Mouse (Mus musculus) liver, adult 2 months (tissue): ENCODE measurements around the gene Thada. TPM values are rescaled to one million over a fixed set of nuclear protein-coding genes. Genes with fewer than 3 reads are reported as not detected.

Experiments used
- DNase-seq: peaks from one replicate; pipeline ENCODE4 v3.0.0-alpha.2; 2011; ENCODE audit warnings: low read depth, low spot score; ENCODE audit errors: extremely low read depth
- H3K27ac ChIP-seq: fragments of 200-500 bp; replicated peaks from 2 replicates; pipeline ENCODE4 v1.5.1; 2012; ENCODE audit warnings: low read depth, mild to moderate bottlenecking, control low read depth, inconsistent platforms, low read length; ENCODE audit not compliant: insufficient read depth
- H3K27me3 ChIP-seq: fragments of 200-500 bp; 2 replicates; pipeline ENCODE4 v1.6.1; 2012; ENCODE audit warnings: mild to moderate bottlenecking, moderate library complexity, low read length, inconsistent platforms; ENCODE audit not compliant: control insufficient read depth, insufficient read depth
- H3K36me3 ChIP-seq: fragments of 200-500 bp; 2 replicates; pipeline ENCODE4 v1.6.1; 2012; ENCODE audit warnings: low read length, inconsistent platforms; ENCODE audit not compliant: control insufficient read depth, insufficient read depth
- H3K4me1 ChIP-seq: fragments of 200-500 bp; 2 replicates; pipeline ENCODE4 v1.6.1; 2011; ENCODE audit warnings: low read length; ENCODE audit not compliant: control insufficient read depth, insufficient read depth
- H3K4me3 ChIP-seq: fragments of 200-500 bp; 2 replicates; pipeline ENCODE4 v1.5.1; 2011; ENCODE audit warnings: low read depth, mild to moderate bottlenecking, control low read depth, low read length, moderate library complexity; ENCODE audit not compliant: insufficient read depth
- H3K79me2 ChIP-seq: fragments of 200-500 bp; 2 replicates; pipeline ENCODE4 v1.6.1; 2012; ENCODE audit warnings: inconsistent platforms, mild to moderate bottlenecking, low read length, moderate library complexity; ENCODE audit not compliant: control insufficient read depth, insufficient read depth
- H3K9ac ChIP-seq: fragments of 200-500 bp; 2 replicates; pipeline ENCODE4 v1.6.1; 2012; ENCODE audit warnings: low read depth, mild to moderate bottlenecking, control low read depth, inconsistent platforms, low read length
- CTCF ChIP-seq: fragments of 200-500 bp; IDR thresholded peaks from 2 replicates; pipeline ENCODE4 v1.5.1; 2011; ENCODE audit warnings: low read depth, low read length, control low read depth
- POLR2A ChIP-seq: fragments of 200-500 bp; IDR thresholded peaks from 2 replicates; pipeline ENCODE4 v1.6.1; 2011; ENCODE audit warnings: low read length, control low read depth; ENCODE audit not compliant: insufficient read depth; ENCODE audit errors: extremely low read depth
- WGBS: fragments of 180-500 bp; shearing (Covaris S2); methylation state at CpG from one replicate; pipeline ENCODE4 v1.1.7; 2018; 5-methylcytosine and 5-hydroxymethylcytosine counted together
- polyA plus RNA-seq: library from polyadenylated mRNA; depleted of rRNA; stranded (reverse); fragments of >200 nt; gene quantifications from 2 replicates; pipeline ENCODE4 v1.2.3, GENCODE M21; 2012
- total RNA-seq: library from RNA; depleted of rRNA; stranded (reverse); fragments of >200 nt; gene quantifications from 2 replicates; pipeline ENCODE4 v1.2.3, GENCODE M21; 2014

Thada gene
- total and polyA plus RNA-seq, 2 experiments = 2.8 to 6.1 TPM

DNA sequence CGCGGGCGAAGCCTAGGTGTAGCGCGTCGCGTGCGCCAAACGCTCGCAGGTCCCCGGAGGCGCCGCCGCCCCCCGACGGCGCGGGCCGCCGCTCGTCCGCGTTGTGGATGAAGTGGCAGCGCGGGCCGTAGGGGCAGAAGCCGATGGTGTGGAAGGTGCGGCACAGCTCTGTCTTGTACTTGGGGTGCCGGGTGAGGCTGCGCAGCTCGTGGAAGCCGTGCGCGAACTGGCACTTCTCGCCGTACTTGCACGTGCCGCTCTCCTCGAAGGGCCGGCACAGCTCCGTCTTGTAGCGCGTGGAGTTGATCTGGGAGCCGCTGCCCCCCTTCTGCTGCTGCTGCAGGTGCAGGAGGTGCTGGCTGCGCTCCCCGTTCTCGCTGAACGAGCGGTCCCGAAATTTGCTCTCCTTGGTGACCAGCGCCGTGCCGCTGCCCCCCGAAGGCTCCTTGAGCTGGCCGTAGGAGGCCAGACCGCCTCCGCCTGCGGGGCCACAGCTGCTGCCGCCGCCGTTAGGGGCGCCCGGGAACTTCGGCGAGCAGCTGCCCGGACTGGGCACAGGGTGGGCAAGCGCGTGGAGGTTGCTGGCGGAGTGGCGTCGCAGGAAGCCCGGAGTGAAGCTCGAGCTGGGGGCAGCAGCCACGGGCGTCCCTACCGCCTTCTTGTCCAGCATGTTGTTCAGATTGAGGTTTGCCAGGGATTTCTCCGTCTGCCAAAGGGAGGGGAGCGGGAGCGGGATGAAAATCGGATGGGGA, 279.4 kb downstream of the Thada start:
- H3K4me3 ChIP-seq = peak overlapping the region; percentile 94
- peak; percentile 42 for DNase-seq
- H3K4me1 ChIP-seq = peaks cover 14% of the 10 kb centered on the region
- 1% methylated on average over 80 of the region's 80 CpGs for WGBS
- TF ChIP-seq POLR2A (no peak), CTCF (0 out of 2 replicates have a peak, but pooled peaks have one; percentile 0)
- peaks cover 16% of the 10 kb centered on the region for H3K79me2 ChIP-seq
- H3K27me3 ChIP-seq = no peaks in the 10 kb centered on the region
- H3K36me3 ChIP-seq = peaks cover 11% of the 10 kb centered on the region
- peak overlapping the region; percentile 87 for H3K27ac ChIP-seq
- peak overlapping the region; percentile 97 for H3K9ac ChIP-seq

- WGBS = 1% methylated on average over 106 of the region's 108 CpGs
- Histone ChIP-seq H3K79me2 (peaks cover 16% of the 10 kb centered on the region), H3K4me3 (peak overlapping the region; percentile 94), H3K9ac (peak overlapping the region; percentile 97), H3K36me3 (peaks cover 11% of the 10 kb centered on the region), H3K27me3 (no peaks in the 10 kb centered on the region), H3K4me1 (peaks cover 17% of the 10 kb centered on the region), H3K27ac (peak overlapping the region; percentile 87)
- 0 out of 2 replicates have a peak, but pooled peaks have one; percentile 7 for TF ChIP-seq POLR2A
- TF ChIP-seq CTCF = peak; percentile 15; the same call in 1 of the 2 replicates
- no peak for DNase-seq
These were observed 280.2 kb downstream of the Thada start for GRCm38 (mm10) chr17:84185581-84186450.

DNA sequence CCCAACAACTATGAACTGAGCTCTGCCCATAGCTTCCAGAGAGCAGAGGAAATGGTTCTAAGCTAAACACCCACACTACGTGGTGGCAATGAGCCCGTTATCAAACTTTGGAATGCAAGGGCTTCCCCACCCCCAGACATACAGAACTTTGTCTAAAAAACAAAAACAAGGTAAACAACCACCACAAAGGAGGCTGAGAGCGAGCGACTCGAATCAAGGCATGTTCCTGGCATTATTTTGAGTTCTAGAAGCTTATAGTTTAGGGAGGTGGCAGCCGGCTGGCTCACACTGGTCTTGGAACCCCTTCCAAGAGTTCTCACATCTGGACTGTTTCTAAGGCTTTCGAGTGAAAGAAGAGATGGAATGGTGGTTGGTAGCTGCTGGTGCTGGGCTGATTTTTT, 281.0 kb downstream of the Thada start:
- 0% methylated on average over 7 of the region's 7 CpGs for WGBS
- Histone ChIP-seq H3K79me2 (peaks cover 16% of the 10 kb centered on the region), H3K27ac (peak overlapping the region; percentile 86), H3K4me3 (peak overlapping the region; percentile 94), H3K4me1 (peaks cover 18% of the 10 kb centered on the region), H3K36me3 (peaks cover 11% of the 10 kb centered on the region), H3K9ac (peak overlapping the region; percentile 73), H3K27me3 (no peaks in the 10 kb centered on the region)
- DNase-seq = peak; percentile 75
- TF ChIP-seq CTCF = no peak
- no peak for TF ChIP-seq POLR2A

DNA sequence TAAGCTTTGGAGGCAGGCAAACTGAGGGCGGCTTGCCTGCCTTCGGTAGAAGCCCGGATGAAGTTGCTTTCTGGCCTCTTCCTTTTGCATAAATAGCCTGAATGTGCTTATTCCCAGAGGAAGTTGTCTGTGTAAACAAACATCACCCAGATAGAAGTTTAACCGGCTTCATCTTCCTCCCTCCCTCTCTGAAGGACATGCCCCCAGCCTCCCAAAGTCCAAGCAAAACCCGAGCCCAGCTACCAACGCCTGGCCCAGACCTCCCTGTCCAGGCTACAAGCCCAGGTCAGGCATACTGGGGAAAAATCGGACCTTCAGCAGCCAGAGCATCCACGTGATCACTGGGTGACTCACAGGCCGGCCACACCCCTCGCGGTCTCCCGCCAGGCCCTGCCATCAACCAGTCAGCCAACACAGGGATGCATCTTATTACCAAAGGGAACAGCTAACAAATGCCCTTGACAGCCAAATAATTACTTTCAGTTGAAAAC, 282.7 kb downstream of the Thada start:
- TF ChIP-seq POLR2A = peak; percentile 10; the same call in 1 of the 2 replicates
- TF ChIP-seq CTCF = no peak
- Histone ChIP-seq H3K4me1 (peaks cover 10% of the 10 kb centered on the region; the same call in 1 of the 2 replicates), H3K4me3 (peak overlapping the region; percentile 0), H3K27me3 (no peaks in the 10 kb centered on the region), H3K79me2 (peaks cover 16% of the 10 kb centered on the region), H3K9ac (peak overlapping the region; percentile 0; the same call in 1 of the 2 replicates), H3K36me3 (peaks cover 11% of the 10 kb centered on the region), H3K27ac (peak overlapping the region; percentile 87)
- under 1% methylated on average over 12 of the region's 12 CpGs for whole genome bisulfite sequencing
- peak; percentile 99 for DNase-seq

DNA sequence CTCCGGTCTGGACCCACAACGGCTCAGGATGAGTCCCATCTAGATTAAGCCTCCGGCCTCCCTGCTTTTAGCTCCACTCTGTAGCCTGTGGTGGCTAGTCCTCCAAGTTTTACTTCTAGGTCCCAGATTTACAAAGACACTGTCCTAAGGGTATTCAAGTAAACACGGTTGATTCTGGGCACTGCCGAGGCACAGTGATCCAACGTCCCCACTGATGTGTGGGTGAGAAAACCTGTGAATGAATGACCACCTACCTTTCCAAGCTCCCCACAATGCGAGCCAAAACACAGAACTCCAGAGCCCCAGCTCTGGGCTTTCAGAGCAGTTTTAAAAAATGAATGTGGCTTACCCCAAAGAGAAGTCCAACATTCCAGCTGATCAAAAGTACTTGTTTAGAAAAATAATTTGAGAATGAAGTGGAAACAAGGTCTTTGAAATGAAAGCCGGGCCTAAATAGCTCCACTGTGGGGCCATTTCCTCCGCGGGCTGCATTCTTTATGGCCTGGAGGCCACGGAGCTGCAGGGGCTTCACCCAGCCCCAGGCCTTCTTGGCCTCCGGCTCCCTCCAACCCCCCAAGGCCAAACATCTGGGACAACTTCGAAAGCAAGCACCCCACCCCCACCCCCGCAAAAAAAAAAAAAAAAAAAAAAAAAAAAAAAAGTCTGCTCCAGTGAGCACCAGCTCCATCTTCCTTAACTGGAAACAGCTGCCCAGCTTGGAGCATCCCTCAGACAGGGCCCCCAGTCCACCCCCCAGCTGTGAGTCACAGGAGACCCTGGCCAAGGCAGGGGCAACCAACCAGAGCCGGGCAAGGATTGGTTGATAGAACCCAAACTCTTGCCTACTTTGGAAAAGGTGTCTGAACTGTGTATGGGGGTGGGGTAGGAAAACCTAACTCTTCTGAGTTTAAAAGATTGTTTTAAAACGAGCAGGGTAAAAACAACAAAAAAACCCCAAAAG, 283.4 kb downstream of the Thada start:
- no peak for DNase-seq
- peak overlapping the region; percentile 46 for H3K9ac ChIP-seq
- 38% methylated on average over 16 of the region's 16 CpGs for WGBS
- TF ChIP-seq POLR2A = no peak
- no peak for TF ChIP-seq CTCF
- H3K27me3 ChIP-seq = no peaks in the 10 kb centered on the region
- H3K4me1 ChIP-seq = peaks cover 10% of the 10 kb centered on the region; the same call in 1 of the 2 replicates
- peaks cover 11% of the 10 kb centered on the region for H3K36me3 ChIP-seq
- H3K4me3 ChIP-seq = 0 out of 2 replicates have a peak overlapping the region, but pooled peaks have one; percentile 25
- H3K27ac ChIP-seq = peak overlapping the region; percentile 87
- peaks cover 16% of the 10 kb centered on the region for H3K79me2 ChIP-seq
